Mouse (Mus musculus) urinary bladder, postnatal 25 days (tissue): ENCODE results near the gene Ablim2.

Experiments used
- DNase-seq: peaks from one replicate; pipeline ENCODE4 v3.0.0; 2022; ENCODE audit warnings: low spot score

Ablim2 gene

DNA sequence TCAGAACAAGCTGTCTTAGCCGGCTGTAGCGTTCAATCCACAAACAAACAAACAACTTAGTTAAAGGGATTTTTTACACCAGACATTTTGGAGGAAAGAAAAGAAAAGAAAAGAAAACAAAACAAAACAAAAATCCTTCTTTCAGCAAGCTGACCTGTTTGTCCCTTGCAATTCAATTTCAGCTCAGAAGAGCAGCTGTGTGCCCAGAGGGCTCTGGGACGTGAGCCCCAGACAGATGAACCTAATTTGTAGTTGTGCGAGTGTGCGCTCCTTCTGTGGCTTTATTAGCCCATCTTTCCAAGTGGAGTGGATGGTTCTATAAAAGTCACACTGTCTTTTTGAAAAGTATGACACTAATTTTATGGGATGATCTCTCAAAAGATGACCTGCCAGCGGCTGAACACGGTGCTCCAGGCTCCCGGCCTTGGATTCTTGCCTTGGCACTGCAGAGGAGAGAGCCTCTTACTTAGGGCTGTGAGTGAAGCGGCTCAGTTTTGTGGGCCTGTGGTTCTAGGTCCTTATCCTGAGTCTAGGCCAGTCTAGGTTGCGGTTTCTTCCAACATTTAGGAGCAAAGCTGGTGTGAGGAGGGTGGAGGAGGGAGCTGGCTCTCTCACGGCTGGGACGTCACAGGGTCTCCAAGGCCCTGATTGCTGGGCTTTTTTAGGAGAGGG is 158.1 kb downstream of the Ablim2 start:
- DNase-seq = no peak

DNA sequence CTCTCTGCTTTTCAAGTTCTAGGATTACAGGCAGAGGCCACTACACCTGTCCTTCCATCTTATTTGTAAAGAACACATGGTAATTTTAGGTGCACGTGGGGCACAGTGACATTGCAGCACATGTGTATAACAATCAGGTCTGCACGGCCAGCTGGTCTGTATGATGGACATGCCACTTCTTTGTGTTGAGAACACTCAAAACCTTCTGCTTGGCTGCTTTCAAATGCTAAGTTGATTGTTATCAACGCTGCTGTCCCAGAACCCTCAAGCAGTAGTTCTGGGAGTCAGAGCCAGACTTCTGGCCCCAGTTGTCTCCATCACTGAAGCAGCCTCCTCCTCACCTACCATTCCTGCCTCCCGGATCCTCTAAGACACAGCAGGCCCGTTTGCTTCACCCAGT is 159.0 kb downstream of the Ablim2 start:
- no peak for DNase-seq

DNA sequence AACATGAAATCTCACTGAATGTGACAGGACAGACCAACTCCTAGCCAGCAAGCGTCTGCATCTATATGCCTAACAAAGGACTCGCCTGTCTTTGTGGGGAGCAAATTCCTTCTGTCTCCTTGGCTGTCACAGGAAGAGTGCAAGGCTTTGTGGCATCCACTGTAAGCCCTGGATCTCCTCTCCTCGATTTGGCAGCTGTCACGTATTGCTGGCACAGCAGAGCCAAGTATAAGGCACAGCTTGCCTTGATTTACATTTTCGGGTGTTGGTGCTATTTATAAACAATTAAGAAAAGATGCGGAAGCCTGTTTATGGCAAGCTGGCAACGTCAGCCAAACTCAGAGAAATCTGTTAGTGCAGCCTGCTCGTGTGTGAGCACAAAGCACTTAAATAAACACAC is 160.7 kb downstream of the Ablim2 start:
- DNase-seq = no peak

DNA sequence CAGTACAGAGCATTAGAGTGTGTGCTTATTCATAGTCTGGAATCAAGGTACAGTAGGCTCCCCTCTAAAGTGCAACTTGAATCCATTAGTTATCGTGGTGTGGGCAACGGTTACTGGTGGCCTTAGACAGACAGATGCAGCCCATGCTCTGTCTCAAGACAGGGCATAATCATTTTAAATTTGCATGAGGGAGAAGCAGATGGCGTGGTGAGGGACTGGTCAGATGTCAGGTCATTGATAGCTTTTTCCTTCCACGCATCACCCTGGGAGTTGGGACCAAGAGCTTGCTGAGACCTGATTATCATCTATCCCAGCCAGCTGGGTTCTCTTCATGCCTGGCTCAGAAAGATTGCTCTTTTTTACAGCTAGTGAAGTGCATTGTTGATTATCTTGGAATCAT is 162.4 kb downstream of the Ablim2 start:
- no peak for DNase-seq

DNA sequence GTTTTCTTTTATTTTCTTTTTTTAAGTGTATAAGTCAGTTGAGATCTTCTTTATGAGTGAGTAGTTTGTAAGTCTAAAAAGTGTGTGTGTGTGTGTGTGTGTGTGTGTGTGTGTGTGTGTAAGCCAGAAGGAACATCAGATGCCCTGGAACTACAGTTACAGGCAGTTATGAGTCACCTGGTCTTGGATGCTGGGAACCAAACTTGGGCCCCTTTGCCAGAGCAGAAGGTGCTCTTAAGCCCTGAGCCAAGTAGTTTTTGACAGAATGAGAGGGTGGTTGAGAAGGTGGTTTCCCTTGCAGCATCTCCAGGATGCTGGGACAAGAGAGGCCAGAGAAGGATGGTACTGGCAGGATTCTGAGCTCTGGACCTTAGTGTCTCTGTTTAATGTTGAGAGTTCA is 162.9 kb downstream of the Ablim2 start:
- no peak for DNase-seq

DNA sequence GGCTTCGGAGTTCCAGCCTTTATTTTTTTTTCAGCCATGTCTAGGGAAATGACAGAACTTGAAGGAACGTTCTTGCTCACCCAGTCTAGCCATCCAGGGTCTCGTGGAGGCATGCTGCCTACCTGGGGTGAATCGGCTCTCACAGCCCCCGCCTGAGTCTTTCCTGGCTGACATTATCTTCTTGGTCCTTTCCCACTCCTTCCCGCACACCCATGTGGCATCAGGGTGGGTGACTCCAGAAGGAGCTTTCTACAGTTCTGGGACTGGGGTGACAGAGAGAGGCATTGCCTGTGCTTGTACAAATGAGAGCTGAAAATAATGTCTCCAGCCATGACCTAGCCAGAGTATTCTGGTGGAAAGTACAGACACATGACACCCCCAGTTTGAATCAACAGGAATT is 163.5 kb downstream of the Ablim2 start:
- no peak for DNase-seq

DNA sequence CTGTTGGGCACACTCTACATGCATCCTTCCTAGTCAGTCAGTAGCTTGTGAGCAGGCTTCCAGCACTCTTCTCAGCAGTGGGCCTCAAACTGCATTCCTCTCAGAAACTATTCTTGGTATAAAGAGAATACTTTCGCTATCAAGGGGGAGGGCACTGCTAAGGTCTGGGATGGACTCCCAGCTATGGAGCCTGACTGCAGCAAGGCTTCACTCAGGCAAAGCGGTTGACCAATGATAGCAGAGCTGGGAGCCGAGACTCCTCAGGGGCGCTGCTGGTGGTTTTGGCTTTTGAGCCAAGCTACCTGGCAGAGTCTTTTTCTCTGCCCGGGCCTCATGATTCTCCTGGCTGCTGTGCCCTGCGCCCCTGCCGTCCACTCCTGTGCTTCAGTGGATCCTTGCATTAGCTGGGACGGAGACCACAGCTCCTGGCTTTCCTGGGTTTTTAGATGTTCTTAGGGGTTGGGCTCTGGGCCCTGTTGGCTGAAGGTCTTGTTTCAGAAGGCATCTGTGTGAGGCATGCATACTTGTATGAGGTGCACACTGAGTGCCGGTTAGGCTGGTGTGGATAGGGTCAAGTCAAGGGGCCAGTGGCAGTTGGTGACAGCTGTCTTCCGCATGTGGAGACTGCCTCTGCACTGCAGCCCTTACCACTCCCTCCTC is 164.0 kb downstream of the Ablim2 start:
- DNase-seq = no peak

DNA sequence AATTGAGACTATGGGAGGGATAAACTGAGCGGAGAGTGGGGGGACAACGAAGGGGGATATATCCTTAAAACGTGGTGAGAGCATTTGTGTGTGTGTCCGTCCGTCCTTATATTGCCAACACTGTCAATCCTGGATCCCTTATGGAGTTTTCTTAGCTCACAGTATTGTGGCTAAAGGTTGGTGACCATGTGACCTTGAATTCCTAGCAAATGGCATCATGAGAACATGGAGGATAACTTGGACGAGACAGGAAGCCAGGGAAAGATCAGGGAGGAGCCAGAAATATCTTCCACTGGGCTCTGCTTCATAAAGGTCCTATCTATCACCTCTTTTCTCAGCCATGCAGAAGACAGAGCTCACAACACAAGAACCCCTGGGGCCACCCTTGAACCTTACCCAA is 165.8 kb downstream of the Ablim2 start:
- no peak for DNase-seq

DNA sequence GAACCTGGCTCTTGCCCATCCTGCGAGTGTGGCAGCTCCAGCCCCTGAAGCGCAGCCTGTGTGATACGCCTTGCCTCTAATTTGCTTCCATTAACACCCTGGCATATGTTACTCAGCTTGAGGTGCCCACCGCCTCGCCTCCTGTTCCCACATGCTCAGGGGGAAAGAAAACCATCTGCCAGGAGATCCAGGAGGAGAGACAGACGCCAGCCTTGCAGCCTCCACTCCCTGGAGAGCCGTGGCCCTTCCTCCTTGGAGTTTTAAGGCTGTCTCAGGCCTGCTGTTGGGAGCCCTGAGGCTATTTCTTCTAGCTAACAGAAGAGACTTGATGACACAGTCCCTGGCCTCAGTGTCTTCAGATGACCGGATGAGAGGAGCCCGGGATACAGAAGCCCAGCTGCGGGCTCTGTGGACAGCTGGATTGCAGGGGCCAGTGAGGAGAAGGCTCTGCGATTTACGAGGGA is 167.5 kb downstream of the Ablim2 start:
- DNase-seq = no peak

DNA sequence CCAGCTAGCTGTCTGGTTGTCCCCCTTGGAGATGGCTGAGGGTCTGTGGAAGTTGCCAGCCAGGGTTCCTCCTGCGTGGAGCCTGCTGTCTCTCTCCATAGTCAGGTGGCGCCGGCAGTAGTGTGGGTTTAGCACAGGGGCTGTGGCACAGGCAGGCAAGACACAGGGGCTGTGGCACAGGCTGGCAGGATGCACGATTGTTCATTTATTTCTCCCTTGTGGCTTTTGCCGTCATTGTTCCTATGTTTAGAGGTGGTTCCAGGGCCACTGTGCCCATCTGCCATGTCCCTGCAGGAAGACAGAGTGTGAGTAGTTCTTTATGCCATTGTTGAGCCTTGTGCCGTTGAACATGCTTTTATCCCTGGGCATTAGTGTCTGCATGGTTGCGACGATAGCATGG is 168.8 kb downstream of the Ablim2 start:
- no peak for DNase-seq

DNA sequence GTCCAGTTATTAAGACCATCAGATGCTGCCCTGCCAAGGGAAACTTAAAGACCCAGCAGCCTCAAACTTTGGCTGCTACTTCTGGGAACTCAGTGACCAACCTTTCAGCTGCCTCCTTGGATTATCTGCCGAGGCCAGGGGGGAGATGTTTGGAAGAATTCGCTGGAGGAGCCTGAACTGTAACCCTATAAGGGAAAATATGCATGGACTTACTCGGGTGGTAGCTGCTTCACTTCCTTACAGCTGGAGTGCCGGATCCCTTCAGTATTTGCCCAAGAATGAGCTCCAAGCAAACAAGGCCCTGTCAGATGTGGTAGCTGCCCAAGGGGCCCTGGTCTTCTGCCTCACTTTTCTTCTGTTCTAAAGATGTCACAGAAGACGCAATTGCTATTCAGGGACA is 173.6 kb downstream of the Ablim2 start:
- DNase-seq = no peak

DNA sequence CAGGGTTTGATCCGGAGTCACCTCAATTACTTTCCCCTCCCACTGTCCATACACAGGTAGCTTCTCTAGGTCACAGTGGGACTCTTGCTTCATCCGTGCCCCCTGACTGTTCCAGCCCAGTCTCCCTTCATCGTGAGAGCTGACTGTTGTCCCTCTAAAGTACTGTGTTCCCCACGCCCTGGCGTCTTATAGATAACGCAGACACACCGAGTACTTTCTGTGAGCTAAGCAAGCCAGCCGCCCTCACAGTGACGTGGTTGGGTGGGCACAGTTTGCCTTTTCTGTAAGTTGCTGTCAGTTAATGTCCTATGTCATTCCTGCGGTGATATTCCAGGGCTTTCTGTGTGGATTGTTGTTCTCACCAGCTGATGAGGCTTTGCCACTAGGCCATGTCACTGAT is 175.4 kb downstream of the Ablim2 start:
- no peak for DNase-seq
